Mouse (Mus musculus) myocyte (in vitro differentiated cells): ENCODE measurements around the gene Ifitm5. TPM values are rescaled to one million over a fixed set of nuclear protein-coding genes. Genes with fewer than 3 reads are reported as not detected.
"Not testable (repeated sequence)": the region's sequence is repeated elsewhere in the genome, so short reads cannot be mapped to it uniquely, and the experiment has no call there.

Experiments used
- H3K27me3 ChIP-seq: one replicate; pipeline ENCODE4 v1.6.1; 2011; ENCODE audit not compliant: control insufficient read depth, insufficient read depth, insufficient read length
- H3K36me3 ChIP-seq: one replicate; pipeline ENCODE4 v1.6.1; 2011; ENCODE audit not compliant: control insufficient read depth, insufficient read depth
- H3K4me2 ChIP-seq: one replicate; pipeline ENCODE4 v1.6.1; 2011; ENCODE audit warnings: low read depth, control low read depth
- H3K4me3 ChIP-seq: one replicate; pipeline ENCODE4 v1.5.1; 2011; ENCODE audit warnings: mild to moderate bottlenecking, control low read depth, moderate library complexity
- H3K79me2 ChIP-seq: one replicate; pipeline ENCODE4 v1.6.1; 2011; ENCODE audit not compliant: control insufficient read depth, insufficient read depth
- H3ac ChIP-seq: one replicate; pipeline ENCODE4 v1.6.1; 2011; ENCODE audit not compliant: control insufficient read depth, insufficient read length
- CEBPB ChIP-seq: IDR thresholded peaks from 2 replicates; pipeline ENCODE4 v1.6.1; 2011; ENCODE audit warnings: mild to moderate bottlenecking, moderate library complexity; ENCODE audit not compliant: poor library complexity, insufficient read depth, severe bottlenecking
- E2F4 ChIP-seq: IDR thresholded peaks from one replicate; pipeline ENCODE4 v1.6.1; 2011; ENCODE audit warnings: mild to moderate bottlenecking, control low read depth, moderate library complexity; ENCODE audit not compliant: insufficient read depth
- MAX ChIP-seq: IDR thresholded peaks from one replicate; pipeline ENCODE4 v1.6.1; 2011; ENCODE audit warnings: low read depth, mild to moderate bottlenecking, control low read depth
- MYOD1 ChIP-seq, 3 experiments: IDR thresholded peaks; one replicate each; pipeline ENCODE4 v1.6.1; 2011; ENCODE audit warnings: control low read depth in 2 of 3, low read depth in 2 of 3, mild to moderate bottlenecking in 2 of 3, moderate library complexity in 1 of 3; ENCODE audit not compliant: insufficient read length in 2 of 3, control insufficient read depth in 1 of 3
- MYOG ChIP-seq, 3 experiments: IDR thresholded peaks; one replicate each; pipeline ENCODE4 v1.6.1; 2011; ENCODE audit warnings: control low read depth in 2 of 3, low read depth in 2 of 3, mild to moderate bottlenecking in 2 of 3; ENCODE audit not compliant: insufficient read length in 2 of 3, control insufficient read depth in 1 of 3, insufficient read depth in 1 of 3
- POLR2A ChIP-seq: IDR thresholded peaks from one replicate; pipeline ENCODE4 v1.6.1; 2011; ENCODE audit warnings: low read depth, mild to moderate bottlenecking, control low read depth, moderate library complexity; ENCODE audit not compliant: insufficient read length
- POLR2AphosphoS2 ChIP-seq: IDR thresholded peaks from one replicate; pipeline ENCODE4 v1.6.1; 2011; ENCODE audit warnings: low read depth, control low read depth; ENCODE audit not compliant: insufficient read length
- REST ChIP-seq: IDR thresholded peaks from one replicate; pipeline ENCODE4 v1.6.1; 2011; ENCODE audit warnings: mild to moderate bottlenecking, control low read depth, moderate library complexity; ENCODE audit not compliant: insufficient read depth, insufficient read length
- SRF ChIP-seq: IDR thresholded peaks from one replicate; pipeline ENCODE4 v1.6.1; 2011; ENCODE audit warnings: low read depth; ENCODE audit not compliant: control insufficient read depth, insufficient read length
- TCF12 ChIP-seq: IDR thresholded peaks from one replicate; pipeline ENCODE4 v1.6.1; 2011; ENCODE audit warnings: mild to moderate bottlenecking, control low read depth; ENCODE audit not compliant: poor library complexity, insufficient read depth, severe bottlenecking
- TCF3 ChIP-seq: IDR thresholded peaks from one replicate; pipeline ENCODE4 v1.6.1; 2011; ENCODE audit warnings: low read depth, control low read depth; ENCODE audit not compliant: insufficient read length
- USF1 ChIP-seq: IDR thresholded peaks from one replicate; pipeline ENCODE4 v1.6.1; 2011; ENCODE audit warnings: low read depth, mild to moderate bottlenecking, control low read depth, moderate library complexity
- polyA plus RNA-seq: library from polyadenylated mRNA; unstranded; fragments of >200 nt; fragmentation: generic; extraction: Trizol; gene quantifications from one replicate; pipeline ENCODE4 v1.2.1, GENCODE M21; 2012; ENCODE audit warnings: missing spikeins

Ifitm5 gene
- polyA plus RNA-seq, 1 experiment, result 0.47 TPM

GRCm38 (mm10) chr7:140975465-140975864, 25.4 kb upstream of the Ifitm5 start:
- no peak overlapping the region for H3K4me3 ChIP-seq
- H3K36me3 ChIP-seq, result no peaks in the 10 kb centered on the region
- H3K79me2 ChIP-seq, result no peaks in the 10 kb centered on the region
- no peak overlapping the region for H3K4me2 ChIP-seq
- H3ac ChIP-seq, result no peak overlapping the region
- H3K27me3 ChIP-seq, result no peaks in the 10 kb centered on the region
- TF ChIP-seq MYOG (IDR thresholded peaks at IDR 0.05; ENCODE audit: control insufficient read depth in 1 of 3, insufficient read depth in 1 of 3, insufficient read length in 2 of 3, low read depth in 2 of 3), result no peak
- TF ChIP-seq CEBPB, result peak; percentile 50; the same call in 1 of the 2 replicates

- Histone ChIP-seq H3K36me3 (no peaks in the 10 kb centered on the region), H3K27me3 (no peaks in the 10 kb centered on the region), H3ac (no peak overlapping the region), H3K4me2 (no peak overlapping the region), H3K79me2 (no peaks in the 10 kb centered on the region), H3K4me3 (no peak overlapping the region)
- TF ChIP-seq CEBPB (no peak), REST (no peak), USF1 (no peak), POLR2A (no peak), MAX (no peak), POLR2AphosphoS2 (no peak), MYOG (IDR thresholded peaks at IDR 0.05; ENCODE audit: control insufficient read depth in 1 of 3, insufficient read depth in 1 of 3, insufficient read length in 2 of 3, low read depth in 2 of 3) (no peak), SRF (no peak), MYOD1 (IDR thresholded peaks at IDR 0.05; ENCODE audit: control insufficient read depth in 1 of 3, insufficient read length in 2 of 3, low read depth in 2 of 3) (no peak), TCF3 (no peak), E2F4 (no peak), TCF12 (no peak)
These were observed 24.8 kb upstream of the Ifitm5 start for GRCm38 (mm10) chr7:140974940-140975339.

- Histone ChIP-seq H3K36me3 (no peaks in the 10 kb centered on the region), H3K27me3 (no peaks in the 10 kb centered on the region), H3K79me2 (no peaks in the 10 kb centered on the region), H3K4me2 (peak overlapping the region; percentile 84), H3ac (no peak overlapping the region), H3K4me3 (no peak overlapping the region)
- no peak for TF ChIP-seq POLR2A
- peak in 1 of 3 experiments; percentile 23 for TF ChIP-seq MYOD1 (IDR thresholded peaks at IDR 0.05; ENCODE audit: control insufficient read depth in 1 of 3, insufficient read length in 2 of 3, low read depth in 2 of 3)
These were observed 23.5 kb upstream of the Ifitm5 start for GRCm38 (mm10) chr7:140973396-140974165.

GRCm38 (mm10) chr7:140971479-140972171, 21.5 kb upstream of the Ifitm5 start:
- no peak overlapping the region for H3ac ChIP-seq

GRCm38 (mm10) chr7:140970931-140971330, 20.8 kb upstream of the Ifitm5 start:
- H3K27me3 ChIP-seq, result no peaks in the 10 kb centered on the region
- TF ChIP-seq E2F4, result no peak
- H3K4me2 ChIP-seq, result no peak overlapping the region
- no peak overlapping the region for H3ac ChIP-seq
- H3K79me2 ChIP-seq, result no peaks in the 10 kb centered on the region
- H3K4me3 ChIP-seq, result no peak overlapping the region
- H3K36me3 ChIP-seq, result no peaks in the 10 kb centered on the region

More at GRCm38 (mm10) chr7:140971479-140972171, 21.5 kb upstream of the Ifitm5 start:
- Histone ChIP-seq H3K27me3 (no peaks in the 10 kb centered on the region), H3K4me3 (no peak overlapping the region), H3K4me2 (no peak overlapping the region), H3K36me3 (no peaks in the 10 kb centered on the region), H3K79me2 (no peaks in the 10 kb centered on the region)
- TF ChIP-seq SRF, result no peak

GRCm38 (mm10) chr7:140968710-140969109, 18.6 kb upstream of the Ifitm5 start:
- TF ChIP-seq MYOD1 (IDR thresholded peaks at IDR 0.05; ENCODE audit: control insufficient read depth in 1 of 3, insufficient read length in 2 of 3, low read depth in 2 of 3), result peak in 1 of 3 experiments; percentile 26
- peak overlapping the region; percentile 58 for H3K4me2 ChIP-seq
- not testable (repeated sequence) for H3ac ChIP-seq, H3K4me3 ChIP-seq, H3K36me3 ChIP-seq, H3K27me3 ChIP-seq, H3K79me2 ChIP-seq
